Comparison of ENCODE assay signal across 14 mouse cellular contexts in the genomic region with DNA sequence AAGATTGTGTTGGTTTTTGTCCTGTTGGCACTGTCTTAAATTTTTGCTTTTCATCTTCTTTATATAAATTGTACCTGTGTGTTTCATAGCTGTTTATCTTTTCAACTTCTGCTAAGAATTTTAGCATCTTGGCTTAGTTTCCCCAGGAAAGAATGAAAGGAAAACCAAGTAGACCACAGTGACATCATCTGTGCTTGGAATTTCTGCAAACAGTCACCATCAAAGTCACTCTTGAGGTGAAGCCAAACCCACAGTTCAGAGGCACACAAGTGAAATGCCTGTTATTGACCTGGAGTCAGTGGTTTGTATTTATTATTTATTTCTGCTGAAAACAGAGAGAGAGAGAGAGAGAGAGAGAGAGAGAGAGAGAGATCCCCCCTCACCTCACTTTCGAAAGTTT.
"Had no signal": no experiment of that assay in that cellular context is flagged by ENCODE, and none has a peak within 500 bp of the region (broad histone marks: within the 10 kb centered on the region; RNA-seq: fewer than 3 reads in every experiment).

No protein-coding gene starts in this region.

- H3K27me3 ChIP-seq: liver, embryonic 13.5 days; midbrain, embryonic 15.5 days; neural tube, embryonic 13.5 days; stomach, embryonic 15.5 days had no signal

- DNase-seq: kidney, postnatal 25 days; layer of hippocampus, postnatal 36 days; liver, embryonic 13.5 days; lung, embryonic 14.5 days; thymus, postnatal 36 days had no signal

- H3K9me3 ChIP-seq: liver, embryonic 13.5 days; midbrain, embryonic 12.5 days; midbrain, embryonic 15.5 days; neural tube, embryonic 13.5 days; stomach, embryonic 15.5 days had no signal

- H3K4me3 ChIP-seq: layer of hippocampus, adult 2 months; left cerebral cortex, adult 2 months; liver, embryonic 13.5 days; midbrain, embryonic 12.5 days; midbrain, embryonic 15.5 days; neural tube, embryonic 13.5 days; stomach, embryonic 15.5 days had no signal

- H3K9ac ChIP-seq: liver, embryonic 13.5 days; lung, embryonic 14.5 days; midbrain, embryonic 12.5 days; midbrain, embryonic 15.5 days; neural tube, embryonic 13.5 days; stomach, embryonic 15.5 days had no signal

- H3K4me2 ChIP-seq: liver, embryonic 13.5 days; lung, embryonic 14.5 days; midbrain, embryonic 12.5 days; midbrain, embryonic 15.5 days; neural tube, embryonic 13.5 days; stomach, embryonic 15.5 days had no signal

- H3K27ac ChIP-seq: kidney, postnatal 0 days; layer of hippocampus, adult 2 months; left cerebral cortex, adult 2 months; liver, embryonic 13.5 days; macrophage; midbrain, embryonic 12.5 days; midbrain, embryonic 15.5 days; neural tube, embryonic 13.5 days; stomach, embryonic 15.5 days had no signal

- ATAC-seq: lung, postnatal 0 days; midbrain, embryonic 15.5 days had no signal

- H3K36me3 ChIP-seq: liver, embryonic 13.5 days; midbrain, embryonic 12.5 days; midbrain, embryonic 15.5 days; neural tube, embryonic 13.5 days; stomach, embryonic 15.5 days had no signal
